ENCODE assay signal across 8 mouse cellular contexts in the genomic region with DNA sequence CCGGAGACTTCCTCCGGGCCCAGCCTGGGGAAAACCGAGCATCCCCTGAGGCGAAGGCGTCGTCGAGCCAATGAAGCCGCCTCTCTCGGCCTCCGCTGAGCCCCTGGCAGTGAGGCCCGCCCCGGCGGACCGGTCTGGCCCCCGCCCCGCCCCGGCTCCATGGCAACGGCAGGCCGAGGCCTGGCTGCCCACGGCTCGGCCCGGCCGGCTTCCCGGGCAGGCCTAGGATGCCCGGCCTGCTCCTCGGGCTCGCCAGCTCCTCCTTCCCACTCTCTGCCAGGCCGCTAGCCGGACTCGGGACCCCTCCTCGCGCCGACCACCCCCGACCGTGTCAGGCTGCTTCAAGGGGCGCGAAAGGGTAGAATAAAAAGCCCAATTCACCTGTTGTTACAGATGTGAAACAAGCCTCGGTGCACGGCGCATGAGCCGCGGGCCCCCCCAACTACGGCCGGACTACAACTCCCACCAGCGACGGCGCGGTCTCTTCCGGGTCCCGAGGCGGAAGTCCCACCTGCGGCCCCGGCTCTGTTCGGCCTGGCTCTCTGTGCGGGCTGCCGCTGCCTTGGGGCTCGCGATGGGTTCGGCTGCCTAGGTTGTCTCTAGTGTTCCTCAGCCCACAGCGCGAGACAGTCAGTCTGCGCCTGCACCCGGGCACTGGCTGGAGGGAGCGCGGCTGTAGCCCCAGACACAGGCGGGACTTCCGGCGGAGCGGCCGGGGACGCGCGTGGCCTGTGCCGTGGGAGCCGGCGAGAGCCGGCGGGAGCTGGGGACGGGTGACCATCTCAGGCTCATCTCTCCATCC. TPM values are rescaled to one million over a fixed set of nuclear protein-coding genes. Genes with fewer than 3 reads are reported as not detected.
A peak's percentile ranks its signal among the peaks of the same experiment; 100 is the strongest.
DNase-seq lines count a peak whose midpoint lies in the region; ATAC-seq and TF ChIP-seq lines count a peak whose summit lies in the region.

A gene (plus strand): TSS at position 732 of the 802 bp plus-strand sequence.

- TF ChIP-seq CTCF in Patski (IDR thresholded peaks at IDR 0.05), result no peak

- peak within 1 kb of the TSS; percentile 82 for H3K4me2 ChIP-seq in hindbrain, embryonic 13.5 days

- peak within 1 kb of the TSS; percentile 97 for H3K9ac ChIP-seq in hindbrain, embryonic 13.5 days

- peaks cover 23% of the 10 kb centered on the region for H3K36me3 ChIP-seq in hindbrain, embryonic 13.5 days

- POLR2A ChIA-PET in Patski (lab: Charles Lee), result no interaction called here

- CTCF ChIA-PET in Patski (lab: Charles Lee), result interaction anchor here (1.8 kb wide), 1 partner anchor 13 kb away, joined by 6 read pairs; no protein-coding TSS in a partner anchor

- no peaks in the 10 kb centered on the region for H3K27me3 ChIP-seq in Patski
- no peaks in the 10 kb centered on the region for H3K27me3 ChIP-seq in hindbrain, embryonic 13.5 days

- H3K4me1 ChIP-seq in hindbrain, embryonic 13.5 days (replicated peaks), result peaks cover 25% of the 10 kb centered on the region

- H3K4me3 ChIP-seq in hindbrain, embryonic 13.5 days, result peak within 1 kb of the TSS; percentile 88

- in situ Hi-C loops in Patski (cut with MboI; ENCODE audit: low pct_unique_long_range_greater_than_20kb), result no loop called here

- WGBS in hindbrain, embryonic 13.5 days, result under 1% methylated on average over 75 of the region's 79 CpGs

- peak; percentile 63 for DNase-seq in Patski (ENCODE audit: low read depth, low spot score)
- DNase-seq in cerebellum, postnatal 14 days, result peak; percentile 87 to 92
- peak; percentile 82 to 88 for DNase-seq in frontal cortex, postnatal 14 days (ENCODE audit: low spot score in 2 of 2)
- DNase-seq in layer of hippocampus, postnatal 25 days (ENCODE audit: extremely low spot score in 1 of 2, low spot score in 1 of 2), result peak; percentile 77 to 84
- peak; percentile 86 for DNase-seq in lung, postnatal 25 days (ENCODE audit: low spot score)
- DNase-seq in retina, embryonic 14.5 days (ENCODE audit: low spot score), result peak; percentile 92
- peak; percentile 91 for DNase-seq in thymus, postnatal 4 days

- no peaks in the 10 kb centered on the region for H3K9me3 ChIP-seq in hindbrain, embryonic 13.5 days

- ATAC-seq in Patski, result peak; percentile 94
- ATAC-seq in hindbrain, embryonic 13.5 days (ENCODE audit: low FRiP score), result peak; percentile 97

- H3K27ac ChIP-seq in hindbrain, embryonic 13.5 days, result peak within 1 kb of the TSS; percentile 98

RNA-seq across cellular contexts. Expression of the gene that starts here (rescaled TPM):
- 65.4 TPM for polyA plus RNA-seq in Patski (2021)
- 133 and 135 TPM in 2 replicates for polyA plus RNA-seq in hindbrain, embryonic 13.5 days (2015; fragmentation: Nextera tagmentation; extraction: Ambion mirVana)
- total RNA-seq in layer of hippocampus, postnatal 25 days (2021), result 10 to 100 TPM; 54.6 to 65.9 TPM

Comparison
In these comparisons a context has a peak if more than half of its experiments do, and no peak if none do; other contexts are left out.
1. Peak in every context shown above with its lines: DNase-seq, ATAC-seq, H3K4me3 ChIP-seq and H3K27ac ChIP-seq.